In the genomic region with DNA sequence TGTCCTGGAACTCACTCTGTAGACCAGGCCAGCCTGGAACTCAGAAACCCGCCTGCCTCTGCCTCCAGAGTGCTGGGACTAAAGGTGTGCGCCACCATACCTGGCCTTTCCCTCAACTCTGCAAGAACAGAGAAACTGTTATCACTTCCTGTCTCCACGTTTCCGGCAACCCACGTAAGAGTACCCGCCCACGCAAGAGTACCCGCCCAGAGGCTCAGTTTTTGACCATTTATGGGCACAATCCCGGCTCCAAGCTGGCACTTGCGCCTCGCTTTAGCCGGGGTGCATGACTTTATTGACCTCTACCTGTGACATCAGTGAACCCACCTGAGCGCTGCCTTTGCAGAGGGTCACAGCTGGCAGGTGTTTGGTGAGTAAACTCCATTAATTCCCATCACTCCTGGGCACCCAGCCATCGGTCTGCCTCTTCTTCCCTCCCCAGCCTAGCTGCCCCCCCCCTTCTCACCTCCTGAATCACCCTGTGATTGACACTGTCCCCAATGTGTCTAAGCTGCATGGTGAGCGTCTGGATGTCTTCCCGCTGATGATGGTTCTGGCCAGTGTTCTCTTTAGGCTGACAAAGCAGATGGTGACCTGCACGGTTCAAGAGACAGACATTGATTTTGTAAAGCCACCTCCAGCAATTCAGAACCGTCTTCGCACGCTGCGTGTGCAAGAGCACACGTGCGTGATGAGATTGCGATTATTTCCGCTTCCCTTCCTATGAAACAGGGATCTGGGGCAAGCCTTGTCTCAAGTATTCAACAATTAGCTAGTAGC, we compare ENCODE assay signal across 27 mouse cellular contexts. TPM values are rescaled to one million over a fixed set of nuclear protein-coding genes. Genes with fewer than 3 reads are reported as not detected.
A peak's percentile ranks its signal among the peaks of the same experiment; 100 is the strongest.
DNase-seq lines count a peak whose midpoint lies in the region; TF ChIP-seq lines count a peak whose summit lies in the region.
"Had no signal": no experiment of that assay in that cellular context is flagged by ENCODE, and none has a peak within 500 bp of the region (broad histone marks: within the 10 kb centered on the region; RNA-seq: fewer than 3 reads in every experiment).

No protein-coding gene starts in this region.

- intact Hi-C loops in left cerebral cortex, postnatal 4 days (cut with DNase I), result no loop called here
- intact Hi-C loops in gastrocnemius, adult 2 months (cut with DNase I), result no loop called here

- no peak overlapping the region for H3K27ac ChIP-seq in gastrocnemius, adult 2 months
- H3K27ac ChIP-seq: forebrain, embryonic 13.5 days; hindbrain, embryonic 12.5 days; macrophage; midbrain, embryonic 12.5 days; stomach, postnatal 0 days had no signal

- no peak for TF ChIP-seq CTCF in gastrocnemius, adult 2 months (IDR thresholded peaks at IDR 0.05)

- DNase-seq in cerebellum, adult 9-11 months, result peak; percentile 36
- no peak for DNase-seq in cerebellum, postnatal 36 days
- DNase-seq in left cerebral cortex, postnatal 4 days, result peak; percentile 54
- no peak for DNase-seq in left cerebral cortex, adult 9 months (ENCODE audit: low spot score in 2 of 2)
- DNase-seq in Muller cell, postnatal 12 days (ENCODE audit: inconsistent ontology term), result peak; percentile 89
- peak; percentile 26 for DNase-seq in retina, adult 2 months (ENCODE audit: low read depth, low spot score)
- DNase-seq in gastrocnemius, adult 2 months, result no peak
- no peak for DNase-seq in left cerebral cortex, adult 8-10 months (ENCODE audit: low spot score in 2 of 2)
- DNase-seq: adrenal gland, adult 2 months; adrenal gland, postnatal 36 days; gastrocnemius, postnatal 14 days; heart, postnatal 14 days; kidney, postnatal 14 days; layer of hippocampus, adult 9-11 months; lung, adult 2 months; lung, postnatal 10 days; right cerebral cortex, postnatal 4 days; thymus, postnatal 4 days had no signal

- no peak overlapping the region for H3K4me3 ChIP-seq in gastrocnemius, adult 2 months
- H3K4me3 ChIP-seq: forebrain, embryonic 13.5 days; hindbrain, embryonic 12.5 days; midbrain, embryonic 12.5 days had no signal

RNA-seq across cellular contexts. Expression of gene Pxt1, which starts 2.7 kb away (rescaled TPM):
- not detected for total RNA-seq in left cerebral cortex, postnatal 4 days (2021)
- not detected for total RNA-seq in gastrocnemius, adult 2 months (2021)
- not detected for total RNA-seq in left cerebral cortex, adult 8-10 months (2022)
- total RNA-seq: adrenal gland, adult 2 months; adrenal gland, postnatal 36 days; gastrocnemius, postnatal 14 days; granulocyte monocyte progenitor cell, adult 5-6 weeks; left cerebral cortex, adult 18-20 months; left cerebral cortex, postnatal 36 days; monocyte, adult 5-6 weeks had no signal

RNA-seq across cellular contexts. Expression of gene Kctd20, which starts 10.8 kb away (rescaled TPM):
- 100 to 1,000 TPM in 1 of 2 experiments, 10 to 100 TPM in 1; 99.1 to 109 TPM for total RNA-seq in left cerebral cortex, postnatal 4 days (2021)
- 10 to 100 TPM; 33.4 to 39.8 TPM for total RNA-seq in gastrocnemius, adult 2 months (2021)
- total RNA-seq in left cerebral cortex, adult 8-10 months (2022), result 10 to 100 TPM; 57.5 to 72.8 (median 64.2) TPM

RNA-seq across cellular contexts. Expression of gene 4930539E08Rik, which starts 25.8 kb away (rescaled TPM):
- 1 to 10 TPM; 3.0 to 6.7 TPM for total RNA-seq in left cerebral cortex, postnatal 4 days (2021)
- under 1 TPM in 1 of 2 experiments, not detected in 1; 0.10 TPM for total RNA-seq in gastrocnemius, adult 2 months (2021)
- total RNA-seq in left cerebral cortex, adult 8-10 months (2022), result 10 to 100 TPM; 10.5 to 12.1 (median 10.8) TPM
- total RNA-seq: adrenal gland, adult 2 months; adrenal gland, postnatal 36 days had no signal

Comparison
In these comparisons a context has a peak if more than half of its experiments do, and no peak if none do; other contexts are left out.
1. DNase-seq: peak in cerebellum, adult 9-11 months (single experiment), left cerebral cortex, postnatal 4 days (single experiment), Muller cell, postnatal 12 days (single experiment) and retina, adult 2 months (single experiment); none in cerebellum, postnatal 36 days (0 of 2), left cerebral cortex, adult 9 months (0 of 2), gastrocnemius, adult 2 months (single experiment) and left cerebral cortex, adult 8-10 months (0 of 2).